Mouse (Mus musculus) thymus, adult 18-20 months (tissue): ENCODE measurements at regions not wholly inside any gene's neighbourhood (a gene's known extent, or its start where the extent isn't known, plus 50 kb on each side); places are given as distances from the start of the nearest gene placed in this dataset.

ENCODE experiments used
- DNase-seq, 2 experiments: peaks; one replicate each; pipeline ENCODE4 v3.0.0; 2022; ENCODE audit warnings: mixed read lengths in 2 of 2

GRCm38 (mm10) chr8:10931266-10931665 is 77.0 kb downstream of the Irs2 start:
- no peak for DNase-seq

- no peak for DNase-seq
These were observed 79.4 kb downstream of the Irs2 start for GRCm38 (mm10) chr8:10928836-10929235.

GRCm38 (mm10) chr8:10928342-10928794 is 79.9 kb downstream of the Irs2 start:
- no peak for DNase-seq

GRCm38 (mm10) chr8:10927187-10927586 is 81.1 kb downstream of the Irs2 start:
- DNase-seq: no peak

GRCm38 (mm10) chr8:10926518-10926915 is 81.7 kb downstream of the Irs2 start:
- DNase-seq: no peak

GRCm38 (mm10) chr8:10925582-10926517 is 82.4 kb downstream of the Irs2 start:
- DNase-seq: peak; percentile 38 to 62

- DNase-seq: no peak
These were observed 83.6 kb downstream of the Irs2 start for GRCm38 (mm10) chr8:10924526-10925199.

- DNase-seq: no peak
These were observed 84.2 kb downstream of the Irs2 start for GRCm38 (mm10) chr8:10924001-10924490.

- no peak for DNase-seq
These were observed 84.9 kb downstream of the Irs2 start for GRCm38 (mm10) chr8:10923071-10924000.

GRCm38 (mm10) chr8:10922209-10923030 is 85.8 kb downstream of the Irs2 start:
- DNase-seq: no peak

GRCm38 (mm10) chr8:10921439-10922191 is 86.6 kb downstream of the Irs2 start:
- no peak for DNase-seq

GRCm38 (mm10) chr8:10919620-10920019 is 88.6 kb downstream of the Irs2 start:
- no peak for DNase-seq

- no peak for DNase-seq
These were observed 89.7 kb downstream of the Irs2 start for GRCm38 (mm10) chr8:10918403-10919035.

GRCm38 (mm10) chr8:10914616-10915015 is 93.6 kb downstream of the Irs2 start:
- no peak for DNase-seq

- no peak for DNase-seq
These were observed 95.8 kb downstream of the Irs2 start for GRCm38 (mm10) chr8:10912436-10912835.

- no peak for DNase-seq
These were observed 96.9 kb downstream of the Irs2 start for GRCm38 (mm10) chr8:10911371-10911770.

- DNase-seq: no peak
These were observed 97.3 kb downstream of the Irs2 start for GRCm38 (mm10) chr8:10910954-10911353.

GRCm38 (mm10) chr8:10910244-10910872 is 97.9 kb downstream of the Irs2 start:
- DNase-seq: no peak

- DNase-seq: no peak
These were observed 99.1 kb downstream of the Irs2 start for GRCm38 (mm10) chr8:10909155-10909554.

GRCm38 (mm10) chr8:10906353-10906752 is 101.9 kb downstream of the Irs2 start:
- DNase-seq: no peak
